13 mouse cellular contexts compared by ENCODE assay signal in the genomic region with DNA sequence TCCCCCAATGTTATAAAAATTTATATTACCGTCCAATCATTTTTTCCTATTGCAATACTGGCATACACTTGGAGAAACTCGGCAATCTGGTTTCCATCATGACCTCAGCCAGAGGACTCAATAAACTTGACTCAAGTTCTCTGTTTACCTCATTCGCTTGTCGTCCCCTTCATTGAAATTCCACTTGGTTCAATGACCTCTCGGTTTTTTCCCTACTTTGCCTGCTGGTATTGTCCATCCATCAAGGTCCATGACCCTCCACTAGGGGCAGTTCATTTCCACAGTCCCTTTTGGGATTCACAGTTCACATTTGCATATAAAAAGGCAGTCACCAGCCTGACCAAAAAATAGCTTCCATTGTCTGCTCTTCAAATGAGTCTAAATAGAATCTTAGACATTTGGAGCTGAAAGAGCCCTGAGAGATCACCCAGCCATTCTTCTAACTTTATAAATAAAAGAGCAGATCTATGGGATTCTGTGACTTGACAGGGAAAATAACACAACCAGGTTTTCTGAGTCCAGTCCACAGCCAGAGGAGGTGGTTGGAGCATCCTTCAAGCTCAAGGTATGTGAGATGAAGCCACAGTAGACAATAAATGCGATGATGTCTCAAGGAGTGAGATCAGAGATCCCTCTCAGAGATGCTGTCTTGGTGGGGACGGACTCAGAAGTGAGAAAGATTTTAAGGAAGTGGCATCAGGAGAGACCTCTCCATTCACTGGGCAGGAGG.
DNase-seq lines count a peak whose midpoint lies in the region; ATAC-seq lines count a peak whose summit lies in the region.
"Had no signal": no experiment of that assay in that cellular context is flagged by ENCODE, and none has a peak within 500 bp of the region (broad histone marks: within the 10 kb centered on the region; RNA-seq: fewer than 3 reads in every experiment).

No protein-coding gene starts in this region.

- DNase-seq in kidney, adult 8-10 months, result peak; percentile 17 to 27
- peak; percentile 54 for DNase-seq in embryo, embryonic 9.5 days (ENCODE audit: extremely low spot score)
- peak; percentile 61 for DNase-seq in retina, postnatal 1 day
- DNase-seq: adrenal gland, postnatal 36 days; cerebellum, adult 9-10 months; liver, embryonic 13.5 days; thymus, postnatal 25 days had no signal

- H3K9ac ChIP-seq in kidney, embryonic 16.5 days (replicated peaks; ENCODE audit: low read length), result no peak overlapping the region
- no peak overlapping the region for H3K9ac ChIP-seq in midbrain, embryonic 12.5 days (replicated peaks)
- no peak overlapping the region for H3K9ac ChIP-seq in midbrain, embryonic 15.5 days
- H3K9ac ChIP-seq: liver, embryonic 13.5 days had no signal

- H3K27ac ChIP-seq in kidney, embryonic 16.5 days (ENCODE audit: low read length), result no peak overlapping the region
- peak overlapping the region; percentile 62 for H3K27ac ChIP-seq in midbrain, embryonic 12.5 days (replicated peaks)
- no peak overlapping the region for H3K27ac ChIP-seq in midbrain, embryonic 15.5 days
- H3K27ac ChIP-seq: liver, embryonic 13.5 days had no signal

- H3K4me2 ChIP-seq in kidney, embryonic 16.5 days (replicated peaks; ENCODE audit: low read depth, low read length), result no peak overlapping the region
- H3K4me2 ChIP-seq in midbrain, embryonic 12.5 days (replicated peaks), result no peak overlapping the region
- no peak overlapping the region for H3K4me2 ChIP-seq in midbrain, embryonic 15.5 days
- H3K4me2 ChIP-seq: liver, embryonic 13.5 days had no signal

- H3K27me3 ChIP-seq in kidney, embryonic 16.5 days (ENCODE audit: insufficient read depth, low read length), result no peaks in the 10 kb centered on the region
- no peaks in the 10 kb centered on the region for H3K27me3 ChIP-seq in midbrain, embryonic 12.5 days
- H3K27me3 ChIP-seq in midbrain, embryonic 15.5 days (replicated peaks), result no peaks in the 10 kb centered on the region; the same call in 1 of the 2 replicates
- H3K27me3 ChIP-seq: liver, embryonic 13.5 days had no signal

- no peak for ATAC-seq in kidney, embryonic 16.5 days (ENCODE audit: low FRiP score, low TSS enrichment)
- peak; percentile 44 for ATAC-seq in midbrain, embryonic 12.5 days (ENCODE audit: low FRiP score, low read depth)
- no peak for ATAC-seq in midbrain, embryonic 15.5 days (replicated peaks)
- ATAC-seq in CD4-positive, CD25-positive, alpha-beta regulatory T cell, adult 4 months, result no peak

- H3K4me1 ChIP-seq in kidney, embryonic 16.5 days (ENCODE audit: insufficient read depth, low read length), result no peaks in the 10 kb centered on the region
- H3K4me1 ChIP-seq in midbrain, embryonic 12.5 days, result peaks cover 21% of the 10 kb centered on the region
- no peaks in the 10 kb centered on the region for H3K4me1 ChIP-seq in midbrain, embryonic 15.5 days
- H3K4me1 ChIP-seq: liver, embryonic 13.5 days had no signal

- no peaks in the 10 kb centered on the region for H3K9me3 ChIP-seq in kidney, embryonic 16.5 days (ENCODE audit: low read length)
- H3K9me3 ChIP-seq in midbrain, embryonic 12.5 days, result no peaks in the 10 kb centered on the region
- H3K9me3 ChIP-seq in midbrain, embryonic 15.5 days, result no peaks in the 10 kb centered on the region
- H3K9me3 ChIP-seq: G1E; liver, embryonic 13.5 days had no signal

- WGBS in kidney, embryonic 16.5 days, result 80% methylated on average over 7 of the region's 7 CpGs
- 24% methylated on average over 7 of the region's 7 CpGs for WGBS in midbrain, embryonic 12.5 days
- WGBS in midbrain, embryonic 15.5 days, result 29% methylated on average over 7 of the region's 7 CpGs

- H3K4me3 ChIP-seq in kidney, embryonic 16.5 days (ENCODE audit: low read length), result no peak overlapping the region
- H3K4me3 ChIP-seq in midbrain, embryonic 12.5 days, result no peak overlapping the region
- no peak overlapping the region for H3K4me3 ChIP-seq in midbrain, embryonic 15.5 days
- H3K4me3 ChIP-seq: liver, embryonic 13.5 days; myocyte had no signal

- H3K36me3 ChIP-seq in kidney, embryonic 16.5 days (ENCODE audit: insufficient read depth, low read length), result no peaks in the 10 kb centered on the region
- no peaks in the 10 kb centered on the region for H3K36me3 ChIP-seq in midbrain, embryonic 12.5 days
- no peaks in the 10 kb centered on the region for H3K36me3 ChIP-seq in midbrain, embryonic 15.5 days (replicated peaks)
- H3K36me3 ChIP-seq: G1E; liver, embryonic 13.5 days had no signal
